Mouse (Mus musculus): ENCODE measurements at regions not wholly inside any gene's neighbourhood (a gene's known extent, or its start where the extent isn't known, plus 50 kb on each side); places are given as distances from the start of the nearest gene placed in this dataset.

- H3K4me3 ChIP-seq (ENCODE audit: inconsistent target) = no peak overlapping the region
- H3K79me2 ChIP-seq (ENCODE audit: inconsistent target) = no peaks in the 10 kb centered on the region
- WGBS (ENCODE audit: missing documents) = 89% methylated on average over 6 of the region's 6 CpGs
- no peaks in the 10 kb centered on the region for H3K36me3 ChIP-seq (ENCODE audit: inconsistent target)
- no peak overlapping the region for H3K27ac ChIP-seq
Observed at GRCm38 (mm10) chr10:126770446-126771020, 130.6 kb downstream of the Atp23 start.

- 75% methylated on average over 2 of the region's 2 CpGs for WGBS (ENCODE audit: missing documents)
- Histone ChIP-seq H3K36me3 (ENCODE audit: inconsistent target) (no peaks in the 10 kb centered on the region), H3K79me2 (ENCODE audit: inconsistent target) (no peaks in the 10 kb centered on the region), H3K27ac (no peak overlapping the region), H3K4me3 (ENCODE audit: inconsistent target) (no peak overlapping the region)
Observed at GRCm38 (mm10) chr10:126765648-126766047, 135.5 kb downstream of the Atp23 start.

GRCm38 (mm10) chr10:126764740-126765139 lies 136.4 kb downstream of the Atp23 start:
- no peak overlapping the region for H3K27ac ChIP-seq
- H3K4me3 ChIP-seq (ENCODE audit: inconsistent target) = no peak overlapping the region
- 75% methylated on average over 8 of the region's 8 CpGs for WGBS (ENCODE audit: missing documents)
- H3K36me3 ChIP-seq (ENCODE audit: inconsistent target) = no peaks in the 10 kb centered on the region
- H3K79me2 ChIP-seq (ENCODE audit: inconsistent target) = no peaks in the 10 kb centered on the region

- 79% methylated on average over 5 of the region's 5 CpGs for WGBS (ENCODE audit: missing documents)
- no peaks in the 10 kb centered on the region for H3K79me2 ChIP-seq (ENCODE audit: inconsistent target)
- H3K36me3 ChIP-seq (ENCODE audit: inconsistent target) = no peaks in the 10 kb centered on the region
- no peak overlapping the region for H3K27ac ChIP-seq
- H3K4me3 ChIP-seq (ENCODE audit: inconsistent target) = no peak overlapping the region
Observed at GRCm38 (mm10) chr10:126763976-126764375, 137.2 kb downstream of the Atp23 start.

GRCm38 (mm10) chr10:126758682-126759081 lies 142.5 kb downstream of the Atp23 start:
- 90% methylated on average over 6 of the region's 7 CpGs for WGBS (ENCODE audit: missing documents)
- Histone ChIP-seq H3K4me3 (ENCODE audit: inconsistent target) (no peak overlapping the region), H3K36me3 (ENCODE audit: inconsistent target) (no peaks in the 10 kb centered on the region), H3K79me2 (ENCODE audit: inconsistent target) (no peaks in the 10 kb centered on the region), H3K27ac (no peak overlapping the region)

- Histone ChIP-seq H3K79me2 (ENCODE audit: inconsistent target) (no peaks in the 10 kb centered on the region), H3K36me3 (ENCODE audit: inconsistent target) (no peaks in the 10 kb centered on the region), H3K4me3 (ENCODE audit: inconsistent target) (no peak overlapping the region), H3K27ac (no peak overlapping the region)
- 84% methylated on average over 6 of the region's 6 CpGs for WGBS (ENCODE audit: missing documents)
Observed at GRCm38 (mm10) chr10:126753201-126753600, 148.0 kb downstream of the Atp23 start.

- no peaks in the 10 kb centered on the region for H3K36me3 ChIP-seq (ENCODE audit: inconsistent target)
- H3K4me3 ChIP-seq (ENCODE audit: inconsistent target) = no peak overlapping the region
- H3K79me2 ChIP-seq (ENCODE audit: inconsistent target) = no peaks in the 10 kb centered on the region
- WGBS (ENCODE audit: missing documents) = 63% methylated on average over 11 of the region's 11 CpGs
- no peak overlapping the region for H3K27ac ChIP-seq
Observed at GRCm38 (mm10) chr10:126752699-126753098, 148.5 kb downstream of the Atp23 start.

GRCm38 (mm10) chr10:126748696-126749466 lies 152.3 kb downstream of the Atp23 start:
- H3K79me2 ChIP-seq (ENCODE audit: inconsistent target) = no peaks in the 10 kb centered on the region
- 76% methylated on average over 17 of the region's 17 CpGs for WGBS (ENCODE audit: missing documents)
- no peak overlapping the region for H3K27ac ChIP-seq
- no peak overlapping the region for H3K4me3 ChIP-seq (ENCODE audit: inconsistent target)
- H3K36me3 ChIP-seq (ENCODE audit: inconsistent target) = no peaks in the 10 kb centered on the region

GRCm38 (mm10) chr10:126734661-126735060 lies 166.5 kb downstream of the Atp23 start:
- Histone ChIP-seq H3K4me3 (ENCODE audit: inconsistent target) (no peak overlapping the region), H3K27ac (no peak overlapping the region), H3K79me2 (ENCODE audit: inconsistent target) (no peaks in the 10 kb centered on the region), H3K36me3 (ENCODE audit: inconsistent target) (no peaks in the 10 kb centered on the region)
- whole genome bisulfite sequencing (ENCODE audit: missing documents) = 77% methylated on average over 2 of the region's 2 CpGs

GRCm38 (mm10) chr10:126727840-126728239 lies 173.3 kb downstream of the Atp23 start:
- no peaks in the 10 kb centered on the region for H3K79me2 ChIP-seq (ENCODE audit: inconsistent target)

GRCm38 (mm10) chr10:126717961-126718360 lies 183.2 kb downstream of the Atp23 start:
- H3K36me3 ChIP-seq (ENCODE audit: inconsistent target) = no peaks in the 10 kb centered on the region
- no peak overlapping the region for H3K27ac ChIP-seq
- no peaks in the 10 kb centered on the region for H3K79me2 ChIP-seq (ENCODE audit: inconsistent target)
- H3K4me3 ChIP-seq (ENCODE audit: inconsistent target) = no peak overlapping the region
- WGBS (ENCODE audit: missing documents) = 64% methylated on average over 2 of the region's 2 CpGs

More at GRCm38 (mm10) chr10:126727840-126728239, 173.3 kb downstream of the Atp23 start:
- no peak overlapping the region for H3K4me3 ChIP-seq (ENCODE audit: inconsistent target)
- H3K36me3 ChIP-seq (ENCODE audit: inconsistent target) = no peaks in the 10 kb centered on the region
- WGBS (ENCODE audit: missing documents) = 91% methylated on average over 4 of the region's 4 CpGs
- no peak overlapping the region for H3K27ac ChIP-seq

GRCm38 (mm10) chr10:126711758-126712157 lies 189.4 kb downstream of the Atp23 start:
- Histone ChIP-seq H3K79me2 (ENCODE audit: inconsistent target) (no peaks in the 10 kb centered on the region), H3K27ac (no peak overlapping the region)
- 77% methylated on average over 3 of the region's 3 CpGs for WGBS (ENCODE audit: missing documents)

GRCm38 (mm10) chr10:126709219-126709917 lies 191.8 kb downstream of the Atp23 start:
- Histone ChIP-seq H3K79me2 (ENCODE audit: inconsistent target) (no peaks in the 10 kb centered on the region), H3K27ac (no peak overlapping the region), H3K4me3 (ENCODE audit: inconsistent target) (no peak overlapping the region), H3K36me3 (ENCODE audit: inconsistent target) (no peaks in the 10 kb centered on the region)
- 84% methylated on average over 14 of the region's 14 CpGs for WGBS (ENCODE audit: missing documents)

More at GRCm38 (mm10) chr10:126711758-126712157, 189.4 kb downstream of the Atp23 start:
- Histone ChIP-seq H3K36me3 (ENCODE audit: inconsistent target) (no peaks in the 10 kb centered on the region), H3K4me3 (ENCODE audit: inconsistent target) (no peak overlapping the region)

GRCm38 (mm10) chr10:126708730-126709129 lies 192.4 kb downstream of the Atp23 start:
- 90% methylated on average over 4 of the region's 4 CpGs for WGBS (ENCODE audit: missing documents)
- Histone ChIP-seq H3K4me3 (ENCODE audit: inconsistent target) (no peak overlapping the region), H3K79me2 (ENCODE audit: inconsistent target) (no peaks in the 10 kb centered on the region), H3K27ac (no peak overlapping the region), H3K36me3 (ENCODE audit: inconsistent target) (no peaks in the 10 kb centered on the region)

GRCm38 (mm10) chr10:126708215-126708614 lies 192.9 kb downstream of the Atp23 start:
- Histone ChIP-seq H3K4me3 (ENCODE audit: inconsistent target) (no peak overlapping the region), H3K36me3 (ENCODE audit: inconsistent target) (no peaks in the 10 kb centered on the region), H3K79me2 (ENCODE audit: inconsistent target) (no peaks in the 10 kb centered on the region), H3K27ac (no peak overlapping the region)
- 89% methylated on average over 4 of the region's 4 CpGs for WGBS (ENCODE audit: missing documents)

Data from macrophage (primary cell).